Mouse (Mus musculus) embryonic facial prominence, embryonic 14.5 days (tissue): ENCODE measurements around the gene Kit. TPM values are rescaled to one million over a fixed set of nuclear protein-coding genes. Genes with fewer than 3 reads are reported as not detected.

Experiments
- ATAC-seq: fragments of 200-750 bp; cut with Nextera tagmentation; 2 replicates; pipeline ENCODE4 v1.8.0; 2017; ENCODE audit warnings: low read depth, moderate number of reproducible peaks, moderate TSS enrichment
- DNase-seq: peaks from one replicate; pipeline ENCODE4 v3.0.0-alpha.2; 2015; ENCODE audit warnings: low spot score
- H3K27ac ChIP-seq: fragments of 300-500 bp; sonication (generic); replicated peaks from 2 replicates; pipeline ENCODE4 v1.5.1; 2014; ENCODE audit warnings: low read depth, mild to moderate bottlenecking, low read length, moderate library complexity
- H3K27me3 ChIP-seq: fragments of 300-500 bp; sonication (generic); replicated peaks from 2 replicates; pipeline ENCODE4 v1.6.1; 2014; ENCODE audit warnings: low read length; ENCODE audit not compliant: control insufficient read depth, insufficient read depth
- H3K36me3 ChIP-seq: fragments of 300-500 bp; sonication (generic); 2 replicates; pipeline ENCODE4 v1.6.1; 2014; ENCODE audit warnings: low read length, mixed read lengths; ENCODE audit not compliant: control insufficient read depth, insufficient read depth
- H3K4me1 ChIP-seq: fragments of 300-500 bp; sonication (generic); 2 replicates; pipeline ENCODE4 v1.6.1; 2014; ENCODE audit warnings: antibody characterized with exemption, low read length; ENCODE audit not compliant: control insufficient read depth, insufficient read depth
- H3K4me2 ChIP-seq: fragments of 300-500 bp; sonication (generic); 2 replicates; pipeline ENCODE4 v1.6.1; 2014; ENCODE audit warnings: low read depth, mild to moderate bottlenecking, low read length, moderate library complexity, mixed read lengths
- H3K4me3 ChIP-seq: fragments of 300-500 bp; sonication (generic); 2 replicates; pipeline ENCODE4 v1.5.1; 2014; ENCODE audit warnings: low read depth, mild to moderate bottlenecking, low read length
- H3K9ac ChIP-seq: fragments of 300-500 bp; sonication (generic); 2 replicates; pipeline ENCODE4 v1.6.1; 2014; ENCODE audit warnings: low read depth, mild to moderate bottlenecking, low read length, moderate library complexity, mixed read lengths
- H3K9me3 ChIP-seq: fragments of 300-500 bp; sonication (generic); 2 replicates; pipeline ENCODE4 v1.6.1; 2016; ENCODE audit warnings: low read length; ENCODE audit not compliant: control insufficient read depth
- WGBS: fragments of 180-500 bp; shearing (Covaris S2); extraction: QIAGEN DNeasy Blood & Tissue Kit; methylation state at CpG from one replicate; pipeline ENCODE4 v1.1.7; 2014; 5-methylcytosine and 5-hydroxymethylcytosine counted together
- polyA plus RNA-seq: library from polyadenylated mRNA; unstranded; fragments of >200 nt; fragmentation: Nextera tagmentation; extraction: Ambion mirVana; gene quantifications from 2 replicates; pipeline ENCODE4 v1.2.1, GENCODE M21; 2014

Gene Kit
- polyA plus RNA-seq, 1 experiment from 2014 or later, result 24.3 TPM

GRCm38 (mm10) chr5:75615000-75615571 is 40.4 kb downstream of the Kit start:
- H3K27me3 ChIP-seq, result no peaks in the 10 kb centered on the region
- no peak overlapping the region for H3K4me3 ChIP-seq
- H3K4me2 ChIP-seq, result no peak overlapping the region
- no peaks in the 10 kb centered on the region for H3K36me3 ChIP-seq
- DNase-seq (no peak), ATAC-seq (no peak)
- H3K27ac ChIP-seq, result no peak overlapping the region
- H3K9me3 ChIP-seq, result no peaks in the 10 kb centered on the region
- H3K9ac ChIP-seq, result no peak overlapping the region
- H3K4me1 ChIP-seq, result no peaks in the 10 kb centered on the region
- 92% methylated on average over 11 of the region's 11 CpGs for WGBS

GRCm38 (mm10) chr5:75615624-75616023 is 40.9 kb downstream of the Kit start:
- Histone ChIP-seq H3K4me2 (no peak overlapping the region), H3K4me3 (no peak overlapping the region), H3K27me3 (no peaks in the 10 kb centered on the region), H3K27ac (no peak overlapping the region), H3K9ac (no peak overlapping the region), H3K9me3 (no peaks in the 10 kb centered on the region), H3K4me1 (no peaks in the 10 kb centered on the region), H3K36me3 (no peaks in the 10 kb centered on the region)
- ATAC-seq (no peak), DNase-seq (no peak)
- 88% methylated on average over 8 of the region's 8 CpGs for WGBS

- Histone ChIP-seq H3K27me3 (no peaks in the 10 kb centered on the region), H3K4me2 (no peak overlapping the region), H3K4me3 (no peak overlapping the region), H3K27ac (no peak overlapping the region), H3K4me1 (no peaks in the 10 kb centered on the region), H3K9ac (no peak overlapping the region), H3K36me3 (no peaks in the 10 kb centered on the region), H3K9me3 (no peaks in the 10 kb centered on the region)
- WGBS, result 95% methylated on average over 4 of the region's 4 CpGs
- ATAC-seq (no peak), DNase-seq (no peak)
Measured at GRCm38 (mm10) chr5:75622401-75622800, 47.7 kb downstream of the Kit start.

GRCm38 (mm10) chr5:75623007-75623406 is 48.3 kb downstream of the Kit start:
- no peak for ATAC-seq

GRCm38 (mm10) chr5:75623520-75623919 is 48.8 kb downstream of the Kit start:
- no peak overlapping the region for H3K9ac ChIP-seq
- H3K27me3 ChIP-seq, result no peaks in the 10 kb centered on the region
- H3K4me1 ChIP-seq, result no peaks in the 10 kb centered on the region
- ATAC-seq (no peak), DNase-seq (no peak)
- H3K9me3 ChIP-seq, result no peaks in the 10 kb centered on the region
- WGBS, result 87% methylated on average over 1 of the region's 1 CpGs
- H3K4me2 ChIP-seq, result no peak overlapping the region
- no peak overlapping the region for H3K27ac ChIP-seq
- H3K36me3 ChIP-seq, result no peaks in the 10 kb centered on the region
- no peak overlapping the region for H3K4me3 ChIP-seq

More at GRCm38 (mm10) chr5:75623007-75623406, 48.3 kb downstream of the Kit start:
- Histone ChIP-seq H3K27me3 (no peaks in the 10 kb centered on the region), H3K4me3 (no peak overlapping the region), H3K9me3 (no peaks in the 10 kb centered on the region), H3K9ac (no peak overlapping the region), H3K4me1 (no peaks in the 10 kb centered on the region), H3K36me3 (no peaks in the 10 kb centered on the region), H3K4me2 (no peak overlapping the region), H3K27ac (no peak overlapping the region)
- 79% methylated on average over 11 of the region's 11 CpGs for WGBS
- no peak for DNase-seq

- Histone ChIP-seq H3K4me2 (no peak overlapping the region), H3K27me3 (no peaks in the 10 kb centered on the region), H3K36me3 (no peaks in the 10 kb centered on the region), H3K4me1 (no peaks in the 10 kb centered on the region), H3K27ac (no peak overlapping the region), H3K9ac (no peak overlapping the region), H3K4me3 (no peak overlapping the region), H3K9me3 (no peaks in the 10 kb centered on the region)
- ATAC-seq (no peak), DNase-seq (no peak)
- WGBS, result 88% methylated on average over 20 of the region's 20 CpGs
Measured at GRCm38 (mm10) chr5:75623993-75624706, 49.4 kb downstream of the Kit start.

- H3K27ac ChIP-seq, result no peak overlapping the region
- H3K4me3 ChIP-seq, result no peak overlapping the region
- no peaks in the 10 kb centered on the region for H3K4me1 ChIP-seq
- H3K27me3 ChIP-seq, result no peaks in the 10 kb centered on the region
- no peak overlapping the region for H3K4me2 ChIP-seq
- no peak for DNase-seq
- no peaks in the 10 kb centered on the region for H3K36me3 ChIP-seq
- no peak for ATAC-seq
- H3K9me3 ChIP-seq, result no peaks in the 10 kb centered on the region
- no peak overlapping the region for H3K9ac ChIP-seq
Measured at GRCm38 (mm10) chr5:75625059-75625458, 50.3 kb downstream of the Kit start.

- Histone ChIP-seq H3K4me2 (no peak overlapping the region), H3K9me3 (no peaks in the 10 kb centered on the region), H3K4me1 (no peaks in the 10 kb centered on the region), H3K27me3 (no peaks in the 10 kb centered on the region), H3K36me3 (no peaks in the 10 kb centered on the region), H3K4me3 (no peak overlapping the region), H3K27ac (no peak overlapping the region), H3K9ac (no peak overlapping the region)
- 58% methylated on average over 8 of the region's 8 CpGs for WGBS
- DNase-seq (no peak), ATAC-seq (no peak)
Measured at GRCm38 (mm10) chr5:75626284-75626683, 51.6 kb downstream of the Kit start.

- Histone ChIP-seq H3K27me3 (no peaks in the 10 kb centered on the region), H3K27ac (no peak overlapping the region), H3K9ac (no peak overlapping the region), H3K9me3 (no peaks in the 10 kb centered on the region), H3K36me3 (no peaks in the 10 kb centered on the region), H3K4me3 (no peak overlapping the region), H3K4me1 (no peaks in the 10 kb centered on the region), H3K4me2 (no peak overlapping the region)
- 63% methylated on average over 6 of the region's 6 CpGs for WGBS
- ATAC-seq, result no peak
- DNase-seq, result no peak
Measured at GRCm38 (mm10) chr5:75626703-75627102, 52.0 kb downstream of the Kit start.
